Mouse (Mus musculus) hindbrain, embryonic 10.5 days (tissue): ENCODE measurements at regions not wholly inside any gene's neighbourhood (a gene's known extent, or its start where the extent isn't known, plus 50 kb on each side); places are given as distances from the start of the nearest gene placed in this dataset.

Experiments
- DNase-seq: peaks from one replicate; pipeline ENCODE4 v3.0.0-alpha.2; 2017; ENCODE audit warnings: low spot score
- H3K27ac ChIP-seq: fragments of 300-500 bp; sonication (generic); 2 replicates; pipeline ENCODE4 v1.5.1; 2016; ENCODE audit warnings: mild to moderate bottlenecking, moderate library complexity
- H3K27me3 ChIP-seq: fragments of 300-500 bp; sonication (generic); 2 replicates; pipeline ENCODE4 v1.6.1; 2016; ENCODE audit warnings: mild to moderate bottlenecking; ENCODE audit not compliant: poor library complexity, insufficient read depth, severe bottlenecking
- H3K36me3 ChIP-seq: fragments of 300-500 bp; sonication (generic); 2 replicates; pipeline ENCODE4 v1.6.1; 2016; ENCODE audit warnings: mild to moderate bottlenecking, moderate library complexity
- H3K4me1 ChIP-seq: fragments of 300-500 bp; sonication (generic); replicated peaks from 2 replicates; pipeline ENCODE4 v1.6.1; 2016; ENCODE audit warnings: mild to moderate bottlenecking
- H3K4me3 ChIP-seq: fragments of 300-500 bp; sonication (generic); 2 replicates; pipeline ENCODE4 v1.5.1; 2016; ENCODE audit warnings: mild to moderate bottlenecking, moderate library complexity
- H3K9me3 ChIP-seq: fragments of 300-500 bp; sonication (generic); 2 replicates; pipeline ENCODE4 v1.6.1; 2016; ENCODE audit warnings: mild to moderate bottlenecking, moderate library complexity
- WGBS: fragments of 180-500 bp; shearing (Covaris S2); methylation state at CpG from one replicate; pipeline ENCODE4 v1.1.7; 2016; 5-methylcytosine and 5-hydroxymethylcytosine counted together

DNA sequence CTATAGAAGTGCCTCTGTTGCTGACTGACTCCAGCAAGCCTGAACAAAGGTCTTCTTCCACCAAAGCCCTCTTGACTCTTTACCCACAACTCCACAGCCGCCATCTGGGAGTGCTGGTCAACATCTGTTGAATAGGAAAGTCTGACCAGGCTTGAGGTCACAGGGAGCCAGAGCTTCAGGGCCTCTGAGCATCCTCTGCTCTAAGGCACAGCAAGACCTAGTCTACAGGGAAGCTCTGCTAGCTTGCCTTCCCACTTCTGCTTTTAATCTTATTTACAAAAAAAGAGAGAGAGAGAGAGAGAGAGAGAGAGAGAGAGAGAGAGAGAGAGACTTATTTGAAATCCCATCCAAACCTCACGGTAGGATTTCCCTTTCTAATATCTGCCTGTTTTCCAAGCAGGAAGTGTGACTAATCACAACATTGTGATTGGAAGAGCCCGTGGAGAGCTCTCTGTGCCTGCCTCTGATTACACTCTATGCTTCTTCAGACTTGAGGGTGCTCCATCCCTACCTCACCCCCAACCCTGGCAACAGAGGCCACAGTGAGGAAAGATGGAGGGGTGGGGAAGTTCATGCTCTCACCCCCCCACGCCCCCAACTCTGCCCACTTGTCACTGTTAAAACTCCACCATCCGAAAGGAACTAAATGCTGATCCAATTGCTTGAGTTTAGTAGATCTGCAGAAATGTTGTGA lies 194.1 kb downstream of the Sp3 start:
- Histone ChIP-seq H3K4me3 (no peak overlapping the region), H3K27ac (peak overlapping the region; percentile 69), H3K36me3 (no peaks in the 10 kb centered on the region), H3K9me3 (no peaks in the 10 kb centered on the region), H3K27me3 (no peaks in the 10 kb centered on the region), H3K4me1 (peaks cover 25% of the 10 kb centered on the region)
- 43% methylated on average over 5 of the region's 5 CpGs for whole genome bisulfite sequencing
- peak; percentile 14 for DNase-seq

GRCm38 (mm10) chr2:72787616-72788015 lies 192.6 kb downstream of the Sp3 start:
- H3K4me1 ChIP-seq, result peaks cover 17% of the 10 kb centered on the region
- H3K9me3 ChIP-seq, result no peaks in the 10 kb centered on the region
- no peak for DNase-seq
- H3K4me3 ChIP-seq, result no peak overlapping the region
- H3K27me3 ChIP-seq, result no peaks in the 10 kb centered on the region
- no peak overlapping the region for H3K27ac ChIP-seq
- H3K36me3 ChIP-seq, result no peaks in the 10 kb centered on the region
- WGBS, result 83% methylated on average over 3 of the region's 3 CpGs

GRCm38 (mm10) chr2:72791496-72791895 lies 188.8 kb downstream of the Sp3 start:
- no peaks in the 10 kb centered on the region for H3K27me3 ChIP-seq
- peaks cover 5% of the 10 kb centered on the region for H3K4me1 ChIP-seq
- 83% methylated on average over 3 of the region's 3 CpGs for WGBS
- H3K27ac ChIP-seq, result no peak overlapping the region
- no peaks in the 10 kb centered on the region for H3K36me3 ChIP-seq
- H3K9me3 ChIP-seq, result no peaks in the 10 kb centered on the region
- no peak overlapping the region for H3K4me3 ChIP-seq
- DNase-seq, result no peak

DNA sequence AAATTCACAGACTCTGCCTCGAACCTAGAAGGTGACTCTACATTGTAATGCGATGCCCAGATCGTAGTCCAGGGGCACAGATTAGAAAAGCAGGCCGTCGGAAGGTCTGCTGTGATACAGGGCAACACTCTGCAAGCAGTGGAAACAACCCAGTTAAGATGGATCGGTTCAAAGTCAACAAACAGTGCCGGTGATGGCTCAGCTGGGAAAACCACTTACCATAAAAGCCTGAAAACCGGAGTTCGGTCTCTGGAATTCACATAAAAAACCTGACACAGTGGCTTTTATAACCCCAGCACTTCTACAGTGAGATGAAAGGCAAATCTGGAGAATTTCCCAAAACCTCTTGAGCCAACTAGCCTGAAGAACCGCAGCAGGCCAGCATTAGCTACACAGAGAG lies 186.8 kb downstream of the Sp3 start:
- Histone ChIP-seq H3K27ac (no peak overlapping the region), H3K9me3 (no peaks in the 10 kb centered on the region), H3K4me3 (no peak overlapping the region), H3K36me3 (no peaks in the 10 kb centered on the region), H3K4me1 (0 out of 2 replicates have a peak, but pooled peaks cover 3% of the 10 kb centered on the region), H3K27me3 (no peaks in the 10 kb centered on the region)
- 79% methylated on average over 10 of the region's 10 CpGs for WGBS
- no peak for DNase-seq

DNA sequence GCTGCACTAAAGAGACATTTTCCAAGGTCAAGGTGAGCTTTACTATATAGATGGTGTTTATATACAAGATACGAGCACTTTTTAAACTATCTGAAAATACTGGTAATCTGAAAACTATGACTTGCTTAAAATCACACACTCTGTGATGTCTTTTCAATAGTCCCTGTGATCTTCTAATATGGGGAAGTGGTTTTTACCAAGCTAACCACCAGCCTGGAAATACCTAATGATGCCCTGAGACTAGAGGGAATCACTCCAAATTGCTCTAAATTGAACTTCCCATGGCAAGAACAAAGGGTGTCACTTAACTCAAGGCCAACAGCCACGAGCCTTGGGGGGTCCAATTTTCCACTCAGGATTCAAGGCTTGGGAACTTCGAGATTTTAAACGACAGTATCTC lies 185.7 kb downstream of the Sp3 start:
- 74% methylated on average over 4 of the region's 4 CpGs for WGBS
- H3K9me3 ChIP-seq, result no peaks in the 10 kb centered on the region
- DNase-seq, result no peak
- no peak overlapping the region for H3K4me3 ChIP-seq
- no peaks in the 10 kb centered on the region for H3K36me3 ChIP-seq
- no peak overlapping the region for H3K27ac ChIP-seq
- no peaks in the 10 kb centered on the region for H3K27me3 ChIP-seq
- H3K4me1 ChIP-seq, result 0 out of 2 replicates have a peak, but pooled peaks cover 3% of the 10 kb centered on the region

GRCm38 (mm10) chr2:72797002-72797718 lies 183.1 kb downstream of the Sp3 start:
- Histone ChIP-seq H3K27me3 (no peaks in the 10 kb centered on the region), H3K4me3 (no peak overlapping the region), H3K36me3 (no peaks in the 10 kb centered on the region), H3K9me3 (no peaks in the 10 kb centered on the region), H3K27ac (no peak overlapping the region), H3K4me1 (no peaks in the 10 kb centered on the region)
- WGBS, result 85% methylated on average over 4 of the region's 4 CpGs
- DNase-seq, result no peak

GRCm38 (mm10) chr2:72800696-72801095 lies 179.6 kb downstream of the Sp3 start:
- H3K27ac ChIP-seq, result no peak overlapping the region
- no peaks in the 10 kb centered on the region for H3K27me3 ChIP-seq
- no peaks in the 10 kb centered on the region for H3K4me1 ChIP-seq
- H3K4me3 ChIP-seq, result no peak overlapping the region
- H3K36me3 ChIP-seq, result no peaks in the 10 kb centered on the region
- no peaks in the 10 kb centered on the region for H3K9me3 ChIP-seq
- 76% methylated on average over 7 of the region's 7 CpGs for WGBS
- no peak for DNase-seq

DNA sequence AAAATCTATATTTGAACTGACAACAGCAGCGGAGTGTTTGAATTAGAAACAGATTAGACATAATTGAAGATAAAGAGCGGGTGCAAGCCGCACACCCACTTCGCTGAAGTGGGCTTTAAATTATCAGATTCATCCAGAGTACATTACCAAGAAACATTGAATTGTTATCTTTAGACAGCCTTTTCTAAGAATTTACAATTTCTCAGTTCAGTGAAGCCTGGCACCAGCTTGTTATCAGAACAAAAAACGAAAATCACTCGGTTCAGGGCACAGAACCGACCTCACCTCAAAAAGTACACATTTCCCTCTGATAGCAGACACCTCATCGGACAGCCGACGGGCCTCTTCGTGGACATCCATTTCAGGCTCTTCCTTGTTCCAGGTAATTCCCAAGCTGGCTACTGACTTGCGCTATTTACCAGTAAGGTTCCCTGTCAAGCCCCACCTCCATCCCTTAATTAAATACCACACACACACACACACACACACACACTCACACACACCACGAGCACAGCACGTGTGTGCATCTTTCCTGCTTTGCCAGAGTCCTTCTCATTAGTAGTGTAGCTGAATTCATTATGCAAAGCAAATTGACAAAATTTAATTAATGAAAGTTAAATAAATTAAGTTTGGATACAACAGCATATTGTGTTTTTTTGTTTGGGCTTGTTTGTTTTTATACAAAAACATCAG lies 166.8 kb downstream of the Sp3 start:
- Histone ChIP-seq H3K9me3 (peaks cover 8% of the 10 kb centered on the region), H3K4me1 (peaks cover 6% of the 10 kb centered on the region), H3K36me3 (no peaks in the 10 kb centered on the region), H3K27ac (no peak overlapping the region), H3K4me3 (no peak overlapping the region), H3K27me3 (peaks cover 22% of the 10 kb centered on the region)
- WGBS, result 81% methylated on average over 14 of the region's 14 CpGs
- no peak for DNase-seq

DNA sequence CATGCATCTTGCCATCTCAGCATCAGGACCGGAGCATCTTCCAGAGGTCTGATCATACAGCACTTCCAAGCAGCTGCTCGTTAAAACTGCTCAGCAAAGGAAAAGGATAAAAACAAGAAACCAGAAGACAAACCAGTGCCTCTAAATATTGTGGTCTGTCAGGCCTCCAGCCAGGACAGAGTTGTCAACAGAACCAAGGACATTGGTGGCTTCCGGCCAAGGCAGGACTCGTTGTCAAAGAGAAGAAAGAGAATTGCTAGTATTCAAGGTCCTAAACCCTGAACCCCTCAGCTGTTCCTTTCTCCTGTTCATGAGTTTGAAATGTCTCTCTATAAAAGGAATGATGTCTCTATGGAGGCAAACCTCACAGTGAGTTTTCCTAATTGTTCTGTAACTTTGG lies 155.0 kb downstream of the Sp3 start:
- 81% methylated on average over 4 of the region's 4 CpGs for WGBS
- no peaks in the 10 kb centered on the region for H3K9me3 ChIP-seq
- H3K36me3 ChIP-seq, result no peaks in the 10 kb centered on the region
- no peak overlapping the region for H3K4me3 ChIP-seq
- DNase-seq, result no peak
- 0 out of 2 replicates have a peak, but pooled peaks cover 5% of the 10 kb centered on the region for H3K4me1 ChIP-seq
- no peaks in the 10 kb centered on the region for H3K27me3 ChIP-seq
- H3K27ac ChIP-seq, result no peak overlapping the region

GRCm38 (mm10) chr2:72829139-72829538 lies 151.1 kb downstream of the Sp3 start:
- Histone ChIP-seq H3K9me3 (no peaks in the 10 kb centered on the region; the same call in 1 of the 2 replicates), H3K4me3 (no peak overlapping the region), H3K27me3 (no peaks in the 10 kb centered on the region), H3K36me3 (no peaks in the 10 kb centered on the region), H3K27ac (no peak overlapping the region), H3K4me1 (0 out of 2 replicates have a peak, but pooled peaks cover 5% of the 10 kb centered on the region)
- 33% methylated on average over 1 of the region's 1 CpGs for WGBS
- no peak for DNase-seq

DNA sequence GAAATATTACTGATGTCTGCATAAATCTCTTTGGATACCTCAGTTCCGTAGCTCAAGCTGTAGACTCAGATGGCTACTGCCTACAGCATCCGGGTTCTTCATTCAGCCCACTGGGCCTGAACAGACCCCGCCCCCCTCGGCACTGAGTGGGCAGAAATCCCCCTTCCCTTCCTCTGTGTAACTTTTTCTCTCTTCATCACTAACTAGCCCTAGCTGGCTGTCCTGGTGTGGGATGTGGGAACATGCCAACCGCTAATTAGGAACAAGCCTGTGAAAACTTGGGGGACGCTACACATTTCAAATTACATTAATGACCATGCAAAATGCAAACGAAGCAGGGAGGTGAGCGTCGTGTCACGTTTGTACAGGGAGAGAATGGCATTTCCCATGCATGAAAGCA lies 147.5 kb downstream of the Sp3 start:
- DNase-seq, result no peak
- H3K9me3 ChIP-seq, result no peaks in the 10 kb centered on the region; the same call in 1 of the 2 replicates
- H3K27me3 ChIP-seq, result no peaks in the 10 kb centered on the region
- no peaks in the 10 kb centered on the region for H3K36me3 ChIP-seq
- H3K27ac ChIP-seq, result no peak overlapping the region
- H3K4me1 ChIP-seq, result no peaks in the 10 kb centered on the region
- H3K4me3 ChIP-seq, result no peak overlapping the region
- WGBS, result 89% methylated on average over 10 of the region's 10 CpGs

GRCm38 (mm10) chr2:72838085-72838727 lies 142.0 kb downstream of the Sp3 start:
- 72% methylated on average over 6 of the region's 6 CpGs for WGBS
- Histone ChIP-seq H3K27me3 (no peaks in the 10 kb centered on the region), H3K9me3 (no peaks in the 10 kb centered on the region), H3K4me3 (no peak overlapping the region), H3K27ac (no peak overlapping the region), H3K4me1 (no peaks in the 10 kb centered on the region; the same call in 1 of the 2 replicates), H3K36me3 (no peaks in the 10 kb centered on the region)
- no peak for DNase-seq
